Mouse (Mus musculus) thymus, postnatal 25 days (tissue): ENCODE data around the gene Tmem177.
A peak's percentile ranks its signal among the peaks of the same experiment; 100 is the strongest.

Experiments
- DNase-seq: peaks from one replicate; pipeline ENCODE4 v3.0.0; 2022

Tmem177 gene

GRCm38 (mm10) chr1:119912953-119913814 lies at the start of gene Tmem177:
Gene Tmem177 (minus strand): TSS chr1:119913208.
- DNase-seq, result peak; percentile 99

GRCm38 (mm10) chr1:119959920-119960319 lies 46.9 kb upstream of the Tmem177 start:
- DNase-seq, result no peak

GRCm38 (mm10) chr1:119959464-119959863 lies 46.5 kb upstream of the Tmem177 start:
- DNase-seq, result no peak

GRCm38 (mm10) chr1:119957716-119958222 lies 44.8 kb upstream of the Tmem177 start:
- no peak for DNase-seq

GRCm38 (mm10) chr1:119954680-119955079 lies 41.7 kb upstream of the Tmem177 start:
- no peak for DNase-seq

- DNase-seq, result no peak
Measured at GRCm38 (mm10) chr1:119953456-119953855, 40.4 kb upstream of the Tmem177 start.

- DNase-seq, result no peak
Measured at GRCm38 (mm10) chr1:119950086-119950485, 37.1 kb upstream of the Tmem177 start.

GRCm38 (mm10) chr1:119936861-119937260 lies 23.9 kb upstream of the Tmem177 start:
- no peak for DNase-seq

- no peak for DNase-seq
Measured at GRCm38 (mm10) chr1:119931421-119932150, 18.6 kb upstream of the Tmem177 start.

- DNase-seq, result no peak
Measured at GRCm38 (mm10) chr1:119929715-119930114, 16.7 kb upstream of the Tmem177 start.

GRCm38 (mm10) chr1:119919299-119919698 lies 6.3 kb upstream of the Tmem177 start:
- peak; percentile 29 for DNase-seq

- DNase-seq, result no peak
Measured at GRCm38 (mm10) chr1:119916823-119917371, 3.9 kb upstream of the Tmem177 start.

- no peak for DNase-seq
Measured at GRCm38 (mm10) chr1:119907206-119907748, 5.7 kb downstream of the Tmem177 start.

GRCm38 (mm10) chr1:119903231-119903620 lies 9.8 kb downstream of the Tmem177 start:
- no peak for DNase-seq

GRCm38 (mm10) chr1:119902551-119903230 lies 10.3 kb downstream of the Tmem177 start:
- DNase-seq, result no peak

- DNase-seq, result no peak
Measured at GRCm38 (mm10) chr1:119899195-119900123, 13.5 kb downstream of the Tmem177 start.

GRCm38 (mm10) chr1:119894936-119895335 lies 18.1 kb downstream of the Tmem177 start:
- peak; percentile 65 for DNase-seq

- DNase-seq, result no peak
Measured at GRCm38 (mm10) chr1:119893600-119893999, 19.4 kb downstream of the Tmem177 start.

- no peak for DNase-seq
Measured at GRCm38 (mm10) chr1:119892933-119893332, 20.1 kb downstream of the Tmem177 start.

GRCm38 (mm10) chr1:119891865-119892264 lies 21.1 kb downstream of the Tmem177 start:
- no peak for DNase-seq

- no peak for DNase-seq
Measured at GRCm38 (mm10) chr1:119891149-119891548, 21.9 kb downstream of the Tmem177 start.
